Mouse (Mus musculus) cerebellum, adult 2 months (tissue): ENCODE data around the gene Lyrm7.

Source experiments
- CTCF ChIP-seq: fragments of 200-500 bp; IDR thresholded peaks from 2 replicates; pipeline ENCODE4 v1.5.1; 2011; ENCODE audit warnings: low read depth, mild to moderate bottlenecking, control low read depth, low read length, moderate library complexity, borderline replicate concordance; ENCODE audit not compliant: insufficient read depth
- POLR2A ChIP-seq: fragments of 200-500 bp; IDR thresholded peaks from 2 replicates; pipeline ENCODE4 v1.6.1; 2011; ENCODE audit warnings: low read length, control low read depth, borderline replicate concordance; ENCODE audit not compliant: insufficient read depth

DNA sequence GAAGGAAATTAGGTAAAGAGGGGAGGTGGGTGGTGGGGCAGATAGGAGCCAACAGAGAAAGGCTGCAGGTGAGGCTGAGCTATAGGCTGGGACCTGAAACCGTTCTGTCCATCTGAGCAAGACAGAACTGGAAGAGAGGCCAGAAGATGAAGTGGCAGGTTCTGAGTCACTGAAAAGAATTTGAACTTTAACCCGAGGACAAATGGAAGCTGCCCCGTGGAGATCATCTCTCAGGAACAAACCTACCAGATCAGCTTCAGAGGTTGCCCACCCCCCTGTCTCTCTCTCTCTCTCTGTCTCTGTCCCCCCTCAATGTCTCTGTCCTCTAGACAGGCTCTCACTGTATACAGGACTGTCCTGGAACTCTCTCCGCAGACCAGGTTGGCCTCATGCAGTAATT, 38.9 kb upstream of the Lyrm7 start:
- TF ChIP-seq CTCF (no peak), POLR2A (no peak)
